Mouse (Mus musculus) 3134 (cell line): ENCODE data around the gene Adora1.

Source experiments
- DNase-seq: peaks from one replicate; pipeline ENCODE4 v3.0.0-alpha.2; 2011; ENCODE audit warnings: low spot score; ENCODE audit not compliant: insufficient read length; ENCODE audit errors: extremely low read depth

Adora1 gene

DNA sequence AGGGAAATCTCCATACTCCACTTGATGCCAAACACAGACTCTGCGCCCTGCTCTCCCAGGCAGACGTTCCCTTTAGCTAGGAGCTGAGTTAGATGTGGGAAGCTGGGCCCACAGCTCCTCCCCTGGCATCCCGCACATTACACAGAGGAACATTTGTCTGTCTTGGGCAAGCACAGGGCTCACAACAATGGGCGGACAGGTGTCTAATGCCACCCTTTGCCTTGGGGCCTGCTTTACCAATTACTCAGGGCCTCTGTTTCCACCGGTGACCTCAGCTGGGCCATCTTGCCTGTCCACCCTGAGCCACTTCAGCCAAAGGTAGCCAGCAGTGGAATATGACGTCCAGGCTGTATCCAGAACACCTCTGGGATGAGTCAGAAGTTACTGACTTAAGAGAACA, 73.8 kb downstream of the Adora1 start:
- no peak for DNase-seq

DNA sequence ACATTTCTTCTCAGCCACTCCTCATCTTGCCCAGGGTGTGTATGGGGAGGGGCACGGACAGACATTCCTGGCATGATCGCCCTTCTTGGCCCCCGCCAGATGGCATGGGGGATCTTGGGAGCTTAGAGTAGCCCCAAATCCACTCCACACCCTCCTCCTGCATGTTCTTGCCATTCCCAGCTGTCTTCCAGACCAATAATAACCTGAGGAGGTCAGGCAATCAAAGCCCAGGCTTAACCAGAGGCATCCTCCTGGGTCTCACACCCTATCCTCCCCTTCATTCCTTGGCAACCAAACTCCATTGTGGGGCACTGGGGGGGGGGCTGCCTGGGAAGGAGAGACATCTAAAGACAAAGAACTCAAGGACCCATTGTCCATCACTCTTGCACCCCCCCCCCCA, 74.8 kb downstream of the Adora1 start:
- DNase-seq, result no peak

DNA sequence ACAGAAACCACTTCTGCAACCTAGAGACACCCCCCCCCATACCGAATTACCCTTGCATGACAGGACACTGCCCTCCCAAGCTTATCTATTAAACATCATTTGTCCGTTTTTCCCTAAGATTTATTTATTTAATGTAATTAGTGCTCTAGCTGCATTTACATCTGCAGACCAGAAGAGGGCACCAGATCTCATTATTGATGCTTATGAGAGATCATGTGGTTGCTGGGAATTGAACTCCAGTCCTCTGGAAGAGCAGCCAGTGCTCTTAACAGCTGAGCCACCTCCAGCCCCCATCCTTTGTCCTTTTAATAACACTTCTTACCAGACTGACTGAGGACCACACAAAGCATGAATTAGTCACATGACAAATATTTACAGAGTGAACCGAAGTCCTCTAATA, 80.6 kb downstream of the Adora1 start:
- DNase-seq, result no peak

DNA sequence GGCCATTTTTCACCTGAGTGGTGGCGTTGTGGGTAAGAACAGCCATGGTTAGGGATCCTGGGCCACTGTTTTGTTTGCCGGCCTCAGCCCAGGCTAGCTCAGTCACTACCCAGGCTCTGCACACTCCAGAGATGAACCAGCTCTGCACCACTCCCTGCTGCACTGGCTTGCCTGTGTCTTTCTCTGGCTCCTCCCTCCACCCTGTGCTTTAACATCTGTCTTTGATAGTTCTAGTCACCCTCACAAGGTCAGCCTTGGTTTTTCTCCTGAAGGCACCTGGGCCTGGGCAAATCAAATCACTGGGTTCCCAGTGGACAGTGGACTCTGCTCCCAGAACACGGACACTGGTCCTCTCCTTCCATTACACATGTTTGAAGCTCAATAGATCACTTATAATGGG, 81.1 kb downstream of the Adora1 start:
- no peak for DNase-seq

DNA sequence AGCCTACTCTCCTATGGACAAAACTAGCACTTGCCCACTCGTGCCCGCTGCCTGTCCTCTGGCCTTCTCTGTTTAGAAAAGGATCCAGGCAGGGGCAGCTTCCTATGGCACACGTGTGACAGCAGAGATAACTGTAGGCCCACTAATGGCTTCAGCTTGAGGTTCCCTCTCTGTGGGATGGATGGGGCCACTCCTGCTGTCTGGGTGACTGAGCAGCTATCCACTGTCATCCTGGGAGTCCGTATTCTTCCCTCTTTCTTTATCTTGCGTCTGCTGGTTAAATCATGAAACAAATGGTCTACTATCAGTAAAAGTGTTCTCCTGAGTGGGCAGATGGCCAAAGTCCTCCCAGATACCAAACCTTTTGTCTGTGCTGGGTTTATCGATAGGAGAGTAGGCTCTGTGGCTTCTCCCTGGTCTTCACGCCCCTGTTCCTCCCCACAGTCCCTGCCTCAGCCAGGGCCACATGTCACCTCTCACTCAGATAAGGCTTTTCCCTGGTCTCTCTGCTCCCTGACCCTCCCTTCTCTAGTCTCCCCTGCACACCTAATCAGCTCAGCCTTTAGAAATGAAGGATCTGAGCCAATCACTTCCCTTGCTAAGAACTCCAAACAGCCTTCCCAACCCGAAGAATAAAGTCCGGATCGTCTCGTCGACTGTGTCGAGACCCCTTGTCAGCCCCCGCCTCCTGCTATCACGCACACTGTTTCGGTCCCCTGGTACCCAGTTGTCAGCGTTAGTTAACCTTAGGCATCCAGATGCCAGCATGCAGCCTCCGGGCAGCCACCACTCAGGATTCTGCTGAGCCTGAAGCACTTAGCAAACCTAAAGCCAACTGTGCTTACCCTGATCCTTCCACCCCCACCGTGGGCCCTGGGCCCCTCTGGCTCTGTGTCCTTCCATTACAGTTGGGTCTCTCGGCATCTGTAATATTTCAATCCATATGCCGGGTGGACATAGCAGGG, 82.3 kb downstream of the Adora1 start:
- no peak for DNase-seq

DNA sequence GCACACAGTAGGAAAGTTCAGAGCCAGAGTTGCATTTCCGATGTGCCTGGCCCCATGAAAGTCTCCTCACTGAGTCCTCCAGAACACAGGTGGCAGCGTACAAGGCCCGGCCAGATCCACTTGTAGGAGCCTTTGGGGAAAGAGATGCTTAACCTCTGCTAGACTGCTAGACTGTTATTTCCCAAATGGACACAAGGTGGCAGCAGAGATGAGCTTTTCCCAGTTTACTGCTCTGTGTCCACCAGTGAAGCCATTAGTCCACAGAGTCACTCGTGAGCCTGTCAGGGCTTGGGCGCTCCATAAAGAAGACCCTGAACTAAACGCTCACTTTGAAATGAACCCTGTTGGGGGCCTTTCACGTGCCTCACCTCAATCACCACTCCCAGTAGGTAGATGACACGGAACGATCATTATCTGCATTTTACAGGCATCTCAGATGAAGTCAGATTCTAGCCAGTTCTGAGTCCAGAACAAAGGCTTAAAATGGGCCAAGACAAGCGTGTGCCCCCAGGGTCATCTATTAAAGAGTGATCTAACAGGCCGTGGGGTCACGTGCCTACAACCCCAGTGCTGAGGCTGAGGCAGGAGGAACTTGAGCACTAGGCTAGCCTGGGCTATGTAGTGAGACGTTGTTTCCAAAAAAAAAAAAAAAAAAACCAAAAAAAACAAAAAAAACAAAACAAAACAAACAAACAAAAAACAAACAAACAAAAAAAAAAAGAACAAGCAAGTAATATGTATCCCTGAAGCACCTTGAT, 83.4 kb downstream of the Adora1 start:
- DNase-seq, result peak; percentile 52

DNA sequence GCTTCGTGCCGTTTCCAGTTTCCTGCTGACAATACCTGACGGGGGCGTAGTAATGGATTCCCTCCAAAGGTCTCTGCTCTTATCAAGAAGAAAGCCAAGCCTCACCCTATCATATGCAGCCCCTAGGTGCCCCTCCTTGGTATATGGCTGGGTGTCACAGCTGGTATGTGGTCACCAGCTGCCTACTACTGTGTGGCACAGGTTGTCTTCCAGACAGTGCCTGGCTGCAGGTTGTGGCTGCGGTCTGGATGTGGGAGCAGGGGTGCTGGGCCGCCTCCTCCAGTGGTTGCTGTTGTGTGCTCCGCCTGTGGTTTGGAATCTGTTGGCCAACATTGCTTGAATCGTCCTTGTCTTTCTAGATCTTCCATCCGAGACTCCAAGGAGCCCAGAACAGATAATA, 84.5 kb downstream of the Adora1 start:
- DNase-seq, result no peak

DNA sequence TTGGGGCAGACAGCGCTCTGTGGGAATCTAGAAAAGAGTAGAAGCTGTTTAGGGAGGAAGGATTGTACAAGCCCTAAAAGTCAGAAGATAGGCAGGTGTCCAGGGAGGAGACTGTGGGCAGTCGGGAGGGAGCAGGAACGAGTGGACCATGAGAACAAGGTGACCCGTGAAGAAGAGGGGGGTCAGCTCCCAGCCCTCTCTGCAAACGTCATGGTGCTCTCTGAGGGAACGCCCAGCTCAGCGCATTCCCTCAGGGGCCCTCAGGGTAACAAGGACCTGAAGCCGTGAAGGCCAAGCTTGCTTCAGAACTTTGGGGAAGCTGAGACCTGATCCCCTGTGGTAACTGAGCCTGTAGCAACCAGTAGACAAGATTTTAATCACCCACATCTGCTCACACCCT, 85.2 kb downstream of the Adora1 start:
- no peak for DNase-seq
